Mouse (Mus musculus): ENCODE results near the gene Rapgef4.

DNA sequence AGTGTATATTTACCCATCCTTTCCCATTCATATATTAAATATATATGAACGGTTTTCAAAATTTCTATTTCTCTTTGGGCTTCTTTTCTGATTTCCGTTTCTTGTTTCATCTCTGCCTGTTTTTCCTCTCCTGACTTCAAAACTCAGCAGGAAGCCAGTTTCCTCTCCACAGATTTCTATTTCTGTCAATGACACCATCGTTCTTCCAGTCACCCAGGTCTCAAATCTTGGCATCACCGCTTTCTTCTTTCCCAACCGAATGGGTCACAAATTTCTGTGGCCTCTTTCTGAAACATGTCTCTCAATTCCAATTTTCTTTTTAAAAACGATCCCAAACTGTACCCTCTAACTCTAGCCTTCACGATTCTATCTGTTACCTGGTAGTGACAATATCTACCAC lies 303.6 kb downstream of the Rapgef4 start:
- TF ChIP-seq CTCF (IDR thresholded peaks at IDR 0.05; ENCODE audit: insufficient read depth, low read length): no peak
- TF ChIP-seq POLR2A (IDR thresholded peaks at IDR 0.05; ENCODE audit: borderline replicate concordance, extremely low read depth, low read depth, low read length): no peak
